Mouse (Mus musculus) induced T-regulatory cell, adult 2 months (primary cell): Measurements from ENCODE around the gene Gm9945.

Experiments used
- DNase-seq: peaks from one replicate; pipeline ENCODE4 v3.0.0-alpha.2; 2012; ENCODE audit warnings: low read depth

Gene Gm9945

DNA sequence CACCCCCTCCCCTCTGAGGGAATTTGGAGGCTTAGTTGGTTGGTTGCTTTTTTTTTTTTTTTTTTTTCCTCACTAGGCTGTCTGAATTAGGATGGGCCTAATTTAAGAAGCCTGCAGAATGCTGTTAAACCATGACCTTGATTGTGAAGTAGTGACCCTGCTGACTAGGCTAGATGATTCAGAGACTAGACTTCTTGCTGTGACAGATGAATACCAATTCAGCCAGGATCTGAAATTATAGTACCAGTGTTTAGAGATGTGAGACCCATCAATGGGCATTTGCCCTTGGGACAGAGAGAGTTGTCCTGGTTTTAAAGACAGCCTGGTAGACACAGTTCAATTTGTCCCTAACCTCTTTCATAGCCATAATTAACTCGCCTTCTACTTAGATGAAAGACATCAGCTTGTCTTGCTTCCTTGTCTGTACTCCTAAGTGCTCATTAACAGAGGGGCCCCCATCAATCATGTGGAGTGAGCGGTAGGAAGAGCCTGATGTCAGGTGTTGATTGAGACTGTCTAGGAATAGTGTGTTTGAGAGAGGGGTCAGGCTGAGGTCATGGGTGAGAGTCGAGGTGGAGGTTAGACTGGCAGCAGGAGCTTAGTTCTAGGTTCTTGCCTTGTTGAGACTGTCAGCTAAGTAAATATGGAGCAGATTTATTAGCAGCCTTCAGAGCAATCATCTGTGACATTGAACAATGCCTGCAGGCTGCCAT, 13.4 kb downstream of the Gm9945 start:
- DNase-seq, result no peak

GRCm38 (mm10) chr11:53495417-53495816, 15.5 kb downstream of the Gm9945 start:
- DNase-seq, result no peak

DNA sequence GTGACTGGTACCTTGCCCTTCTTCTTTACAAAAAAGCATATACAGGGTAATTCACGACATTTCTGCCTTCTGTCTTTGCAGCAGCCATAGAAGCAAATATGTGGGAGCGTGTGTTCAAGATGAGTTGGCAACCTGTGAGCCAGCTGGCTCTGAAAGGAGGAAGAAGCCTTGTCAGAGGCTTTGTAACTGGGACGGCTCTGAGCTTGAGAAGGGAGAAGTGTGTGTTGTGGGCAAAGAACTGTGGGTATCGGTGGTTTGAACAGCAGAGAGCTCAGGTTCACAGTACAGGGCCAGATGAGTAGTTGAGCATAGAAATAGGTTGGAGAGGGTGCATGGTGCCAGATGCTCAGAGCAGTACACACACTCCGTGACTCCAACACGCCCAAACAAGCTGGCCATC, 17.0 kb downstream of the Gm9945 start:
- DNase-seq, result no peak

DNA sequence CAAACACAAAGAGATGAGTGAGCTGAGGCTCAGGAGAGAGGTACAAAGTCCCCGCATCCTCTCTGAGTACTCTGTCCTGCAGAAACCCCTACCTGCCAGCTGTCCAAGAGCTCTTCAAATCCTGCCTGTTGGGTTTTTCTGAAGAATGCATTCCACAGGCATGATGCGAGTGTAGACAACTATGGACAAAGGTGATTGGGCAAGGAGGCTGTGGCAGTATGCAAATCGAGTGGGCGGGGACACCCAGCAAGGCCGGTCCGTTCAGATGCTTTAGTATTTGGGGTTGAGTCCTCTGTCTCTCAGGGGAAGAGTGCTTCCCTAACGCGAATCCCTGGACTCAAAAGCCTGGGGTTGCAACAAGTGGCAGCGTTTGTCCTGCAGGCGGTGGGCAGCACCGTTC, 20.6 kb downstream of the Gm9945 start:
- DNase-seq, result no peak

DNA sequence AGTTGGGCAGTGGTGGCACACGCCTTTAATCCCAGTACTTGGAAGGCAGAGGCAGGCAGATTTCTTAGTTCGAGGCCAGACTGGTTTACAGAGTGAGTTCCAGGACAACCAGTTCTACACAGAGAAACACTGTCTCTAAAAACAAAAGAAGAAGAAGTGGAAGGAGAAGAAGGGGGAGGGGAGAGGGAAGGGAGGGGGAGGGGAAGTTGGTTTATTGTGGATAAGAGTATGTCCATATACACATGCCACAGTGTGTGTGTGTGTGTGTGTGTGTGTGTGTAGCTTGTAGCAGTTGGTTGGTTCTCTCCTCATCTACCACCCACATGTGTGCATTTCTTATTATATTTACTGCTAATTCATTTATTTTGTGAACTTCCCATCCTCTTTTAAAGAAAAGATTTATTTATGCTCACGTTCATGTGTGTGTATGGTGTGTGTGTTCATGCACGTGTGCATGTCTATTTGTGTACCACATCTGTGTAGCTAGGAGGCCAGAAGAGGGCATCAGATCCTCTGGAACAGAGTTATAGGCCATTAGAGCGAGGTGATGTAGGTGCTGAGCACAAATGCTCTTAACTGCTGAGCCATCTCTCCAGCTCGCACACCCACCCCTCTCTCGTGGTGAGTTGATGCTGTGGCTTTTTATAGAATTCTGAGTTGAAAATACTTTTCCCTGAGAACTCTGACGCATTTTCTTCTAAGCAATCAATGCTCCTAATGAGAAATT, 22.2 kb downstream of the Gm9945 start:
- DNase-seq, result no peak

DNA sequence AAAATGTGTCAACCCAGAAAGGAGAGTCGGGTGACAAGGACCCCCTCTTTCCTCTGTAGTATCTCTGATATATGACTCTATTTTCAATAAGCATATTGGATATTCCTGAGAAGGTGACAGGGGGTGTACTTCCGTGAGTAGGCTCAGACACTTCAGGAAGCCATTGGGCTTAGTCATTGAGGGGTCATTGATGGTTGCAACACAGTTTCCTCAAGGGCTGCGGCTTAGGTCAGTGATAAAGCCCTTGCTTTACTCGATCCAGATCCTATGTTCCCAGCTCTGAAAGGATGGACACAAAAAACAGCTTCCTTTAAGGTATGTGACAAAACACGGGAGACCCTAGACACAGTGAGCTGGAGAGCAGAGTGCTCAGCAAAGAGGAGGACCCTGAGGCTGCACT, 23.8 kb downstream of the Gm9945 start:
- no peak for DNase-seq

GRCm38 (mm10) chr11:53504376-53504775, 24.4 kb downstream of the Gm9945 start:
- DNase-seq, result no peak

DNA sequence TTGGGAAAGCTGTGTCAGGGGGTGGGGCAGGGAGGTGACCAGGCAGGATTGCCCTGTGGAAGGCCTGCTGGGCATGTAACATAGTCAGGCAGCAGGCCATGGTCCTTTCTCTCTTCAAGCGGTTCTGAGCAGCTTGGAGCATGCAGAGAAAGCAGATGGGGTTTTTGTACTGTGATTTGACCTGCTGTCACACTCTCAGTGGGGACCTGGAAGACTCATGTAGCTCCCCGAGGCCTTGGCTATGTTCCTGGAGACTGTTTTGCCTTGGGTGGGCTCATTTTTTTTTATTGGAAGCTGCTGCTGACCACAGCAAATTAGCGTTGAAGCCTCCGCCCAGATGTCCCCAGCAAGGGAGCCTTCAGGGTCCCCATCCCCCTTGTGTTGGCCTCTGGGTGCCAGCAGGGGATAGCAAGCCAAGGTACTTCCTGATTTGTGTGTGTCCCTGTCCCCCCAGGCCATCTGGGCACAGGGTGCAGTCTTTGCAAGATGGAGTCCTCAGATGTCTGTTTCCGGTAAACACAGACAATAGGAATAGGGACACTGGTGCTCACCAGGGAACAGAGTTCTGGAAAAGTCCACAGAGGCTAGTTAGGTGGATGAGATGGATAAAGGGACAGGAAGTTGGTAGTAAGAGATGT, 25.2 kb downstream of the Gm9945 start:
- no peak for DNase-seq

- DNase-seq, result no peak
Observed at GRCm38 (mm10) chr11:53507098-53507805, 27.3 kb downstream of the Gm9945 start.

GRCm38 (mm10) chr11:53508152-53508551, 28.2 kb downstream of the Gm9945 start:
- DNase-seq, result no peak

DNA sequence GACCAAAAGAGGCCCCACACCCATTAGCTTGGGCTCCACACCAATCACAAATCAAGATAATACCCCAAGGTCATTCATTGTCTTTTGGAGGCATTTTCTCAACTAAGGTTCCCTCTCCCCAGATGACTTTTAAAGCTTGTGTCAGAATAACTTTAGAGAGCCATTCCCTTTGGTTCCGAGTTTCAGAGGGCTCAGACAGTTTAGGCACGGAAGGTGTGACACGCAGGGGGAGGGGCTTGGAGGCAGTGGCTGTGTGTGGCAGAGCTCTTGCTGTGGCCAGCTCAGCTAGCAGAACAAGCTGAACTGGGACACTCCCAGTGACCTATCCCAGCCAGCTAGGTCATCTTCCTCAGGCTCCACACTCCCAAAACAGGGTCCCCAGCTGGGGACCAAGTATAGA, 28.6 kb downstream of the Gm9945 start:
- DNase-seq, result no peak

GRCm38 (mm10) chr11:53510351-53510750, 30.4 kb downstream of the Gm9945 start:
- DNase-seq, result no peak

- peak; percentile 54 for DNase-seq
Observed at GRCm38 (mm10) chr11:53516775-53517627, 37.0 kb downstream of the Gm9945 start.

DNA sequence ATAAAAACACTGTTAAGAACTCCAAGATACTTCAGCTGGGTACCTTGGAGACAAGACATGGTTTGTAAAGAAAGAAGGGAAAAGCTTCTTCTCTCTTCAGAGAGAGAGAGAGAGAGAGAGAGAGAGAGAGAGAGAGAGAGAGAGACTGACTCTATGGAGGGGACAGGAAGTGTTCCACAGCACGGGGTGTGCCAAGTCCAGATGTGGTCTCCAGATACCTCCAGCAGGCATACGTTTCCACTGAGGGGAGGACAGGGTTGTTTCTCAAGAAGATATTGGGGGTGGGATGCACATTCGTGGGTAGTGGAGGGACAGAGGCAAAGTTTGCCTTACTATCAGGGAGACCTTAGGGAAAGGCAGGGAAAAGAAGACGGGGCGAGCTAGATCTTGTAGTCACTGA, 38.8 kb downstream of the Gm9945 start:
- DNase-seq, result no peak

DNA sequence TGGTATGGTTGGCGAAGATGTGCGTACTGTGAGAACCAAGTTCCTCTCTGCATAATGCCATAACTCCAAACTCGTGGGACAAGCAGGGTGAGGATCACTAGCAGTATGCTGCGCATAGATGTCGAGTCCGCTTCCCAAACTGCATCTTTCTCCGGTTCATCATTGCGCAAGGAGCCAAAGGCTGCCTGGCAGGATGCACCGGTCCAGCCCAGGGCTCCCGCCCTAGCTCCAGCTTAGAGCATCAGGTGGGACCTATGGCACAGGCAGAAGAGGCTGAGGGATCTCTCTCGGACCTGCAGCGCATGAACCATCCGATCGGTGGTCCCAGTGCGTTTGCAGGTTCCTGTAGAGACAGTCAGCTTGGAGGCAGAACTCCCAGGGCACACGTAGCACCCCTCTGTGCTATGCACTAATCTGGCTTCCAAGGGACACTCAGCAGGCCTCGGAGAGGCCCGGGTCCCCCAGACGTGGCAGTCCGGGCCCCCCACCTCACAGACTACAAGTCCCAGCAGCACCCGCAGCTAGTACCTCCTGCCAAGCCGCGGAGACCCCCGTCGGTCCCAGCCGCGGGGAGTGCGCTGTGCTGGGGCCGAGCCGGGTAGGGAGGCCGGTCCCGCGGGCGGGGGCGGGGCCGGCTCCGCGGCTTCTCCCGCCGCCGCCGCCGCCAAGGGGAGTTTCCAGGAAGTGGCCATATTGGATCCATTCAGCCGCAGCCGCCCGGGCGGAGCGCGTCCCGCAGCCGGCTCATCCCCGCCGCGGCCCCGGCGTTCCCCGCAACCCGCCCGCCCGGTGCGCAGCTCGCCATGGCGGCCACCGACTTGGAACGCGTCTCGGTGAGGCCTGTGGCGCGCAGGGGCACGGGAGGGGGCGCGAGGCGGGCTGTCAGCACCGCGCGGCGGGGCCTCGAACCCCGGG, 39.5 kb downstream of the Gm9945 start, which contains the start of gene Sept8:
Gene Sept8 (plus strand): TSS at position 51 of the 915 bp plus-strand sequence.
- peak; percentile 71 for DNase-seq

DNA sequence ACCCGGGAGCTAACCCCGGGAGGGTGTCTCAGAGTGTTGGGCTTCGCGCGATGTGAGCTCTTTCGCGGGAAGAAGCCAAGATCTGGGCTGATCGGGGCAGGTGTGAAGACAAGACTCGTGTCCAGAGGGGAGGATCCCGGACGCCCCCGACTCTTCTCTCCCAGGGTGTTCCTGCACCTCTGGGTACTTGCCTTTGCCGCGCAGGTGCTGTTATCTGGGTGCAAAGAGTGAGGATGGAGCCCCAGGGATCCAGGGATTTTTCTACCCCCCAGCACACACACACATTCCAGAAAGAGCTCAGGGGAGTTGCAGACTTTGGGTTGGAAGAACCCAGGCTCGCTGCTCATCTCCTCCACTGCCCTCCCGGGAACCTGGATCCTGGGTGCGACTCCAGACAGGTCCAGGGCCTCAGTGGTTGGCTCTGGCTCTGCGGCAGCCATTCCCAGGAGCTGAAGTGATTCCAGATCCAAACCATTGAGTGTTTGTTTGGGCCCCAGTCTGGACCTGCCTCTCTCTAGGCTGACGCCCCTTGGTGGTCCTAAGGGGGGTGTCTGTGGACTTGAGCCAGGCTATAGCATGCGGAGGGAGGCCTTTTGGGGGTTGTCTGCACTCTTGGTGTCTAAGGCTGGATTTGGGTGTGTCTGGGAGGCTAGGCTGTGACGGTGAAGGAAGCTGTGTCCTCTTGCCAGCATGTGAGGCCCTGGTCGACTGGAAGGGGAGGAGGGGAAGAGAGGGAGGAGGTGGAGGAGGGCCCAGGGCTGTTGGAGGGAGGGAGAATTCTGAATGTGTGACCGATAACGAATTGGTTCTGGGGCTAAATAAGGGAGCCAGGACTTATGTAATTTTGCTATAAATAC, 40.4 kb downstream of the Gm9945 start:
- no peak for DNase-seq

- DNase-seq, result no peak
Observed at GRCm38 (mm10) chr11:53521120-53521820, 41.3 kb downstream of the Gm9945 start.

- DNase-seq, result no peak
Observed at GRCm38 (mm10) chr11:53521821-53522131, 41.8 kb downstream of the Gm9945 start.

GRCm38 (mm10) chr11:53522362-53522761, 42.4 kb downstream of the Gm9945 start:
- DNase-seq, result no peak
